7 mouse cellular contexts compared by ENCODE assay signal in the genomic region with DNA sequence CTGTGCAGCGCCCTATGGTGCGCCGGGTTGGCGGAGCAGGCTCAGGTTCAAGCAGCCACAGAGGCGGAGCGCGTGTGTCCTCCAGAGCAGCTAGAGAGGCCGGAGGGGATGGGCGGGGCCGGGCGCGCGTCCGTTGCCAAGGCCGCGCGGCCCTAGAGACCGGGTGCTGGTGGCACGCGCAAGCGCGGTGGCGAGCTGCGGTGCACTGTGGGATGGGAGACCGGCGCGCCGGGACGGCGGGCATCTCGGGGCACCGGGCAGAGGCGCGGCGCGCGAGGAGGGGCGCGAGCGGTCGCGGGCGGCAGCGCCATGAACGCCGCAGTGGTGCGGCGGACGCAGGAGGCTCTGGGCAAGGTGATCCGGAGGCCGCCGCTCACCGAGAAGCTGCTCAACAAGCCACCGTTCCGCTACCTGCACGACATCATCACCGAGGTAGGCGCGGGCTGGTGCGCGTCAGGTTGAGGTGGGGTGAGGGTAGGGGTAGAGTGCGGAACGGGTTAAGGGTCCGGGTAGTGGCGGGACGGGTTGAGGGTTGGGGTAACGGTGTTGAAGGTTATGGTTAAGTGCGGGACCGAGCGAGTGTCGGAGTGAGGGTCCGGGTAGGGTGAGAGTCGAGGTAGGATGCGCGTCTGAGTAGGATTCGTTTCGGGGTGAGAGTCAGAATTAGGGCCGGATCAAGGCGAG. TPM values are rescaled to one million over a fixed set of nuclear protein-coding genes. Genes with fewer than 3 reads are reported as not detected.
DNase-seq lines count a peak whose midpoint lies in the region; ATAC-seq and TF ChIP-seq lines count a peak whose summit lies in the region.

A gene (plus strand): TSS at position 191 of the 684 bp plus-strand sequence.

- TF ChIP-seq CTCF in heart, adult 2 months (IDR thresholded peaks at IDR 0.05), result no peak

- H3K9ac ChIP-seq in embryonic facial prominence, embryonic 12.5 days, result peak within 1 kb of the TSS; percentile 81
- peak within 1 kb of the TSS; percentile 91 for H3K9ac ChIP-seq in heart, adult 2 months (ENCODE audit: low read depth, low read length)
- peak within 1 kb of the TSS; percentile 89 for H3K9ac ChIP-seq in limb, embryonic 13.5 days
- peak within 1 kb of the TSS; percentile 91 for H3K9ac ChIP-seq in midbrain, embryonic 16.5 days (ENCODE audit: low read depth, low read length)

- intact Hi-C loops in heart, adult 2 months (cut with DNase I), result no loop called here

- peak within 1 kb of the TSS; percentile 91 for H3K4me3 ChIP-seq in embryonic facial prominence, embryonic 12.5 days
- H3K4me3 ChIP-seq in heart, adult 2 months, result peak within 1 kb of the TSS; percentile 94
- peak within 1 kb of the TSS; percentile 90 for H3K4me3 ChIP-seq in limb, embryonic 13.5 days
- H3K4me3 ChIP-seq in midbrain, embryonic 16.5 days (ENCODE audit: low read depth, low read length), result peak within 1 kb of the TSS; percentile 84

- H3K36me3 ChIP-seq in embryonic facial prominence, embryonic 12.5 days, result peaks cover 3% of the 10 kb centered on the region; the same call in 1 of the 2 replicates
- H3K36me3 ChIP-seq in heart, adult 2 months (ENCODE audit: control insufficient read depth, insufficient read depth, low read length), result no peaks in the 10 kb centered on the region
- peaks cover 3% of the 10 kb centered on the region; the same call in 1 of the 2 replicates for H3K36me3 ChIP-seq in limb, embryonic 13.5 days
- peaks cover under 1% of the 10 kb centered on the region; the same call in 1 of the 2 replicates for H3K36me3 ChIP-seq in midbrain, embryonic 16.5 days (ENCODE audit: control insufficient read depth, insufficient read depth, low read length)

- H3K79me2 ChIP-seq in heart, adult 2 months (replicated peaks; ENCODE audit: control insufficient read depth, insufficient read depth, low read length), result peaks cover 1% of the 10 kb centered on the region; the same call in 1 of the 2 replicates

- peak; percentile 50; the same call in 1 of the 2 replicates for TF ChIP-seq POLR2A in heart, adult 2 months (IDR thresholded peaks at IDR 0.05; ENCODE audit: insufficient read depth, low read depth, low read length)

- no peak within 1 kb of the TSS for H3K27ac ChIP-seq in embryonic facial prominence, embryonic 12.5 days
- peak within 1 kb of the TSS; percentile 29 for H3K27ac ChIP-seq in heart, adult 2 months
- H3K27ac ChIP-seq in limb, embryonic 13.5 days, result no peak within 1 kb of the TSS
- H3K27ac ChIP-seq in midbrain, embryonic 16.5 days (ENCODE audit: low read length), result peak within 1 kb of the TSS; percentile 12; the same call in 1 of the 2 replicates

- ATAC-seq in embryonic facial prominence, embryonic 12.5 days (ENCODE audit: insufficient number of reproducible peaks, insufficient read depth, low FRiP score, low TSS enrichment), result peak; percentile 98
- ATAC-seq in limb, embryonic 13.5 days (ENCODE audit: low FRiP score, low read depth), result peak; percentile 97
- peak; percentile 99 for ATAC-seq in midbrain, embryonic 16.5 days

- H3K9me3 ChIP-seq in embryonic facial prominence, embryonic 12.5 days, result no peaks in the 10 kb centered on the region
- H3K9me3 ChIP-seq in limb, embryonic 13.5 days, result no peaks in the 10 kb centered on the region
- H3K9me3 ChIP-seq in midbrain, embryonic 16.5 days (replicated peaks; ENCODE audit: control insufficient read depth, low read length, poor library complexity, severe bottlenecking), result no peaks in the 10 kb centered on the region

- 0 out of 2 replicates have a peak, but pooled peaks have one; percentile 29 for TF ChIP-seq EP300 in heart, adult 2 months (IDR thresholded peaks at IDR 0.05; ENCODE audit: insufficient read depth, low read depth, low read length)

- peaks cover 17% of the 10 kb centered on the region for H3K4me1 ChIP-seq in embryonic facial prominence, embryonic 12.5 days
- peaks cover 4% of the 10 kb centered on the region for H3K4me1 ChIP-seq in heart, adult 2 months (ENCODE audit: control insufficient read depth, insufficient read depth, low read length)
- peaks cover 18% of the 10 kb centered on the region for H3K4me1 ChIP-seq in limb, embryonic 13.5 days
- peaks cover 18% of the 10 kb centered on the region for H3K4me1 ChIP-seq in midbrain, embryonic 16.5 days (ENCODE audit: control insufficient read depth, insufficient read depth, low read length)

- WGBS in embryonic facial prominence, embryonic 12.5 days, result under 1% methylated on average over 77 of the region's 79 CpGs
- WGBS in heart, adult 2 months, result under 1% methylated on average over 78 of the region's 79 CpGs
- WGBS in limb, embryonic 13.5 days, result under 1% methylated on average over 79 of the region's 79 CpGs
- under 1% methylated on average over 79 of the region's 79 CpGs for WGBS in midbrain, embryonic 16.5 days

- no peaks in the 10 kb centered on the region for H3K27me3 ChIP-seq in embryonic facial prominence, embryonic 12.5 days
- no peaks in the 10 kb centered on the region for H3K27me3 ChIP-seq in heart, adult 2 months (ENCODE audit: control insufficient read depth, insufficient read depth, low read length)
- H3K27me3 ChIP-seq in limb, embryonic 13.5 days, result peaks cover 4% of the 10 kb centered on the region; the same call in 1 of the 2 replicates
- no peaks in the 10 kb centered on the region for H3K27me3 ChIP-seq in midbrain, embryonic 16.5 days (ENCODE audit: control insufficient read depth, insufficient read depth, low read depth, low read length)

- DNase-seq in adrenal gland, postnatal 25 days, result peak; percentile 97
- DNase-seq in heart, adult 2 months, result peak; percentile 93 to 95
- DNase-seq in kidney, adult 8-10 months, result peak; percentile 93
- DNase-seq in spleen, postnatal 10 days (ENCODE audit: low spot score in 2 of 2), result peak; percentile 89 to 96

- peak within 1 kb of the TSS; percentile 79 for H3K4me2 ChIP-seq in embryonic facial prominence, embryonic 12.5 days (replicated peaks)
- peak within 1 kb of the TSS; percentile 93 for H3K4me2 ChIP-seq in limb, embryonic 13.5 days (replicated peaks)
- H3K4me2 ChIP-seq in midbrain, embryonic 16.5 days (ENCODE audit: low read length), result peak within 1 kb of the TSS; percentile 94

RNA-seq across cellular contexts. Expression of the gene that starts here (rescaled TPM):
- 12.1 and 13.5 TPM in 2 replicates for total RNA-seq in adrenal gland, postnatal 25 days (2021)
- polyA plus RNA-seq in embryonic facial prominence, embryonic 12.5 days (2016; fragmentation: Nextera tagmentation; extraction: Ambion mirVana), result 12.4 and 14.1 TPM in 2 replicates
- total RNA-seq in heart, adult 2 months (2021), result 1 to 10 TPM; 5.0 to 5.1 TPM
- polyA plus RNA-seq in heart, adult 2 months (2012; rRNA removed), result 5.0 and 5.3 TPM in 2 replicates
- 9.6 and 10.0 TPM in 2 replicates for polyA plus RNA-seq in limb, embryonic 13.5 days (2015; fragmentation: Nextera tagmentation; extraction: Ambion mirVana)
- 10.8 and 10.9 TPM in 2 replicates for polyA plus RNA-seq in midbrain, embryonic 16.5 days (2015; fragmentation: Nextera tagmentation; extraction: Ambion mirVana)

Comparison
In these comparisons a context has a peak if more than half of its experiments do, and no peak if none do; other contexts are left out.
1. H3K27ac ChIP-seq: peak in heart, adult 2 months (single experiment) and midbrain, embryonic 16.5 days (single experiment); none in embryonic facial prominence, embryonic 12.5 days (single experiment) and limb, embryonic 13.5 days (single experiment).
2. Peak in every context shown above with its lines, with median percentiles within 50 percentile points of each other: DNase-seq, ATAC-seq, H3K4me2 ChIP-seq, H3K4me3 ChIP-seq and H3K9ac ChIP-seq.